In the genomic region with DNA sequence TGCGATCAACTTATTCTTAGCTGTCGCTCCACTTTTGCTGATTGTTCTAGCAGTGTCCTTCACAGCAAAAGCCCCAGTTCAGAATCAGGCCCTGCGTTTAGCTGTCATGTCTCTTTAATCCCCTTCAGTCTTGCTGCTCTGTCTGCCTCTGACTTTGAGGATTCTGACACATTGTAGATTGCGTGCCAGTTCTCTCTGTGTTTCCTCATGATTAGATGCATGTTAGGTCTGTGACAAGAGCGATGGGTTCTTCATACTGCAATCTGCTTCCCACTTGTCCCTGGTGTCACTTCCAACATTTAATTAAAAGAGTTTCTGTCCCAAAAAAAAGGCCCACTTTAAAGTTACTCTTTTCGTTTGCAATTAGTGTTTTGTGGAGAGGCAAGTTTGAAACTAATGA, we compare ENCODE assay signal across 27 mouse cellular contexts.
"Had no signal": no experiment of that assay in that cellular context is flagged by ENCODE, and none has a peak within 500 bp of the region (broad histone marks: within the 10 kb centered on the region; RNA-seq: fewer than 3 reads in every experiment).

No protein-coding gene starts in this region.

- DNase-seq: gastrocnemius, postnatal 14 days; gastrocnemius, postnatal 36 days; heart, adult 11 months; heart, adult 2 months; heart, postnatal 14 days; heart, postnatal 36 days; kidney, adult 18-20 months; kidney, adult 8-10 months; kidney, postnatal 10 days; kidney, postnatal 25 days; kidney, postnatal 4 days; liver, embryonic 13.5 days; liver, postnatal 0 days had no signal

- H3K9me3 ChIP-seq: heart, embryonic 13.5 days; heart, embryonic 15.5 days; hindbrain, embryonic 13.5 days; hindbrain, embryonic 15.5 days; intestine, embryonic 15.5 days; limb, embryonic 10.5 days; limb, embryonic 12.5 days; liver, embryonic 13.5 days; liver, embryonic 15.5 days had no signal

- H3K36me3 ChIP-seq: heart, embryonic 13.5 days; heart, embryonic 15.5 days; hindbrain, embryonic 13.5 days; hindbrain, embryonic 15.5 days; intestine, embryonic 15.5 days; limb, embryonic 10.5 days; limb, embryonic 12.5 days; liver, embryonic 13.5 days; liver, embryonic 15.5 days had no signal

- H3K4me1 ChIP-seq: heart, embryonic 13.5 days; heart, embryonic 15.5 days; hindbrain, embryonic 13.5 days; hindbrain, embryonic 15.5 days; intestine, embryonic 15.5 days; limb, embryonic 10.5 days; limb, embryonic 12.5 days; liver, embryonic 13.5 days; liver, embryonic 15.5 days had no signal

- ATAC-seq: inflammation-experienced regulatory T-cells, adult 6 months; intestine, embryonic 15.5 days; intestine, postnatal 0 days; liver, postnatal 0 days had no signal

- H3K27me3 ChIP-seq: heart, embryonic 13.5 days; heart, embryonic 15.5 days; hindbrain, embryonic 13.5 days; hindbrain, embryonic 15.5 days; intestine, embryonic 15.5 days; limb, embryonic 12.5 days; liver, embryonic 13.5 days; liver, embryonic 15.5 days had no signal

- H3K4me3 ChIP-seq: heart, adult 2 months; heart, embryonic 13.5 days; heart, embryonic 15.5 days; hindbrain, embryonic 13.5 days; hindbrain, embryonic 15.5 days; intestine, embryonic 15.5 days; layer of hippocampus, adult 2 months; left cerebral cortex, adult 2 months; limb, embryonic 10.5 days; limb, embryonic 12.5 days; liver, embryonic 13.5 days; liver, embryonic 15.5 days had no signal

- H3K27ac ChIP-seq: heart, adult 2 months; heart, embryonic 13.5 days; heart, embryonic 15.5 days; hindbrain, embryonic 13.5 days; hindbrain, embryonic 15.5 days; intestine, embryonic 15.5 days; layer of hippocampus, adult 2 months; left cerebral cortex, adult 2 months; limb, embryonic 10.5 days; limb, embryonic 12.5 days; liver, embryonic 13.5 days; liver, embryonic 15.5 days had no signal

- H3K9ac ChIP-seq: heart, embryonic 13.5 days; heart, embryonic 15.5 days; hindbrain, embryonic 13.5 days; hindbrain, embryonic 15.5 days; intestine, embryonic 15.5 days; limb, embryonic 12.5 days; liver, embryonic 13.5 days; liver, embryonic 15.5 days; liver, postnatal 0 days had no signal

- H3K4me2 ChIP-seq: heart, embryonic 11.5 days; heart, embryonic 13.5 days; heart, embryonic 15.5 days; hindbrain, embryonic 13.5 days; hindbrain, embryonic 15.5 days; intestine, embryonic 15.5 days; limb, embryonic 12.5 days; liver, embryonic 11.5 days; liver, embryonic 13.5 days; liver, embryonic 15.5 days had no signal
